Mouse (Mus musculus) E14TG2a.4 (cell line): ENCODE measurements around the gene Apaf1.

ENCODE experiments used
- CTCF ChIP-seq: conservative IDR thresholded peaks from 2 replicates; pipeline ENCODE4 v1.5.1; 2014; ENCODE audit warnings: low read length
- NANOG ChIP-seq: IDR thresholded peaks from 2 replicates; pipeline ENCODE4 v1.6.1; 2014; ENCODE audit warnings: borderline replicate concordance, low read length, mixed read lengths
- POU5F1 ChIP-seq: IDR thresholded peaks from 2 replicates; pipeline ENCODE4 v1.6.1; 2014; ENCODE audit warnings: low read length, borderline replicate concordance

DNA sequence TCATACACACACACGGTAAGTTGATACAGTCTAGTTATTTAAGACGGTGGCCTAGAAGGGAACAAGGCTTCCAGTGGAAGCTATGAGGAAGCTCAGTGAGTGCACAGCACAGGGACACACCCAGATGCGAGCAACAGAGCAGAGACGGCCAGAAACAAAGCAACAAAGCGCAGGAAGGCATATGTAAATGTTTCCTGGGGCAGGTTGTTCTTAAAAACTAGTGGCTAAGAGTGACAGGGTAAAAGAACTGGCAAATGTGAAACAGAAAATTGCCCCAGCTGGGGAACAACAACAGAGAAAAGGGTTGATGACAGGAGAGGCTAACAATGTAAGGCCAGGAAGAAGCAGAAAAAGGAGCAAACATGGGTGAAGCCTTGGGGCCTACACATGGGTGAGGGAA lies 54.6 kb downstream of the Apaf1 start:
- TF ChIP-seq CTCF (no peak), POU5F1 (no peak), NANOG (no peak)
